13 mouse cellular contexts compared by ENCODE assay signal in genomic region chr16:30314236-30314635, GRCm38 (mm10). TPM values are rescaled to one million over a fixed set of nuclear protein-coding genes. Genes with fewer than 3 reads are reported as not detected.
DNase-seq lines count a peak whose midpoint lies in the region; ATAC-seq and TF ChIP-seq lines count a peak whose summit lies in the region.
"Had no signal": no experiment of that assay in that cellular context is flagged by ENCODE, and none has a peak within 500 bp of the region (broad histone marks: within the 10 kb centered on the region; RNA-seq: fewer than 3 reads in every experiment).

No protein-coding gene starts in this region.

- H3K27me3 ChIP-seq in hindbrain, embryonic 14.5 days (ENCODE audit: control insufficient read depth, insufficient read depth, low read length) = peaks cover 30% of the 10 kb centered on the region
- peaks cover 17% of the 10 kb centered on the region for H3K27me3 ChIP-seq in hindbrain, embryonic 16.5 days (replicated peaks; ENCODE audit: control insufficient read depth, insufficient read depth, low read length)
- peaks cover 18% of the 10 kb centered on the region for H3K27me3 ChIP-seq in midbrain, postnatal 0 days (ENCODE audit: insufficient read depth, low read length)
- peaks cover 30% of the 10 kb centered on the region for H3K27me3 ChIP-seq in midbrain, embryonic 10.5 days (ENCODE audit: low read depth, poor library complexity, severe bottlenecking)
- no peaks in the 10 kb centered on the region for H3K27me3 ChIP-seq in stomach, postnatal 0 days (ENCODE audit: control insufficient read depth, insufficient read depth, low read length)

- H3K4me2 ChIP-seq in hindbrain, embryonic 14.5 days (replicated peaks) = no peak overlapping the region
- H3K4me2 ChIP-seq in hindbrain, embryonic 16.5 days (ENCODE audit: low read length) = no peak overlapping the region
- no peak overlapping the region for H3K4me2 ChIP-seq in midbrain, postnatal 0 days (ENCODE audit: low read depth, low read length, poor library complexity, severe bottlenecking)
- no peak overlapping the region for H3K4me2 ChIP-seq in stomach, postnatal 0 days (replicated peaks; ENCODE audit: low read depth)
- H3K4me2 ChIP-seq: hindbrain, embryonic 12.5 days had no signal

- peaks cover 28% of the 10 kb centered on the region for H3K36me3 ChIP-seq in hindbrain, embryonic 14.5 days (replicated peaks; ENCODE audit: control insufficient read depth, insufficient read depth)
- no peaks in the 10 kb centered on the region for H3K36me3 ChIP-seq in hindbrain, embryonic 16.5 days (ENCODE audit: control insufficient read depth, insufficient read depth, low read length)
- H3K36me3 ChIP-seq in midbrain, postnatal 0 days (ENCODE audit: insufficient read depth, low read length) = no peaks in the 10 kb centered on the region
- H3K36me3 ChIP-seq in midbrain, embryonic 10.5 days = peaks cover 21% of the 10 kb centered on the region
- H3K36me3 ChIP-seq in stomach, postnatal 0 days (ENCODE audit: control insufficient read depth, insufficient read depth, low read length) = no peaks in the 10 kb centered on the region

- peaks cover 8% of the 10 kb centered on the region; the same call in 1 of the 2 replicates for H3K4me1 ChIP-seq in hindbrain, embryonic 14.5 days (replicated peaks; ENCODE audit: control insufficient read depth, insufficient read depth, low read length)
- H3K4me1 ChIP-seq in hindbrain, embryonic 16.5 days (ENCODE audit: control insufficient read depth, insufficient read depth, low read depth, low read length) = peaks cover 6% of the 10 kb centered on the region
- H3K4me1 ChIP-seq in midbrain, postnatal 0 days (ENCODE audit: insufficient read depth, low read length) = no peaks in the 10 kb centered on the region
- H3K4me1 ChIP-seq in midbrain, embryonic 10.5 days = peaks cover 11% of the 10 kb centered on the region
- H3K4me1 ChIP-seq in stomach, postnatal 0 days (replicated peaks; ENCODE audit: control insufficient read depth, insufficient read depth) = no peaks in the 10 kb centered on the region; the same call in 1 of the 2 replicates

- no peak for TF ChIP-seq EP300 in stomach, postnatal 0 days (optimal IDR thresholded peaks at IDR 0.05)

- ATAC-seq in hindbrain, embryonic 14.5 days (ENCODE audit: low FRiP score) = no peak
- no peak for ATAC-seq in hindbrain, embryonic 16.5 days
- ATAC-seq in midbrain, postnatal 0 days (ENCODE audit: low FRiP score) = no peak
- no peak for ATAC-seq in stomach, postnatal 0 days (ENCODE audit: low FRiP score, low TSS enrichment)
- ATAC-seq: midbrain, embryonic 16.5 days had no signal

- no peak overlapping the region for H3K27ac ChIP-seq in hindbrain, embryonic 14.5 days
- no peak overlapping the region for H3K27ac ChIP-seq in hindbrain, embryonic 16.5 days (ENCODE audit: low read depth, low read length)
- no peak overlapping the region for H3K27ac ChIP-seq in midbrain, postnatal 0 days (ENCODE audit: low read depth, low read length)
- H3K27ac ChIP-seq in midbrain, embryonic 10.5 days (replicated peaks) = no peak overlapping the region
- H3K27ac ChIP-seq in stomach, postnatal 0 days (replicated peaks) = no peak overlapping the region
- H3K27ac ChIP-seq: hindbrain, embryonic 12.5 days had no signal

- TF ChIP-seq CTCF in midbrain, postnatal 0 days (IDR thresholded peaks at IDR 0.05) = peak; percentile 81
- peak; percentile 26; the same call in 1 of the 2 replicates for TF ChIP-seq CTCF in brain, embryonic 14.5 days (IDR thresholded peaks at IDR 0.05; ENCODE audit: borderline replicate concordance, extremely low read depth, insufficient read depth, insufficient read length)
- peak; percentile 80 for TF ChIP-seq CTCF in stomach, postnatal 0 days (IDR thresholded peaks at IDR 0.05; ENCODE audit: low read depth)

- no peaks in the 10 kb centered on the region for H3K9me3 ChIP-seq in hindbrain, embryonic 14.5 days (ENCODE audit: control insufficient read depth, low read length)
- no peaks in the 10 kb centered on the region for H3K9me3 ChIP-seq in hindbrain, embryonic 16.5 days (ENCODE audit: control insufficient read depth, low read length)
- H3K9me3 ChIP-seq in midbrain, postnatal 0 days (ENCODE audit: low read length) = no peaks in the 10 kb centered on the region
- no peaks in the 10 kb centered on the region for H3K9me3 ChIP-seq in midbrain, embryonic 10.5 days (replicated peaks)
- no peaks in the 10 kb centered on the region for H3K9me3 ChIP-seq in stomach, postnatal 0 days (ENCODE audit: control insufficient read depth, low read length)
- H3K9me3 ChIP-seq: hindbrain, embryonic 12.5 days had no signal

- no peak overlapping the region for H3K9ac ChIP-seq in hindbrain, embryonic 14.5 days
- H3K9ac ChIP-seq in hindbrain, embryonic 16.5 days (ENCODE audit: low read depth, low read length) = no peak overlapping the region
- H3K9ac ChIP-seq in midbrain, postnatal 0 days (replicated peaks; ENCODE audit: low read length, poor library complexity, severe bottlenecking) = no peak overlapping the region
- no peak overlapping the region for H3K9ac ChIP-seq in stomach, postnatal 0 days (ENCODE audit: low read length)
- H3K9ac ChIP-seq: hindbrain, embryonic 12.5 days had no signal

- peak; percentile 74 for DNase-seq in hindbrain, embryonic 14.5 days (ENCODE audit: low spot score)
- peak; percentile 64 for DNase-seq in midbrain, postnatal 0 days (ENCODE audit: low spot score)
- DNase-seq in midbrain, embryonic 10.5 days (ENCODE audit: low spot score) = no peak
- DNase-seq in brain, embryonic 14.5 days (ENCODE audit: low read depth) = peak; percentile 83
- no peak for DNase-seq in stomach, postnatal 0 days (ENCODE audit: low spot score)
- no peak for DNase-seq in urinary bladder, postnatal 10 days (ENCODE audit: low spot score)
- DNase-seq in kidney, adult 8-10 months = no peak
- DNase-seq: left cerebral cortex, postnatal 4 days had no signal

- no peak for TF ChIP-seq POLR2A in brain, embryonic 14.5 days (IDR thresholded peaks at IDR 0.05; ENCODE audit: borderline replicate concordance, extremely low read depth, insufficient read depth, insufficient read length, poor library complexity, severe bottlenecking)

- no peak overlapping the region for H3K4me3 ChIP-seq in hindbrain, embryonic 14.5 days (replicated peaks; ENCODE audit: low read length)
- no peak overlapping the region for H3K4me3 ChIP-seq in hindbrain, embryonic 16.5 days (ENCODE audit: low read length)
- no peak overlapping the region for H3K4me3 ChIP-seq in midbrain, postnatal 0 days (ENCODE audit: low read depth, low read length)
- no peak overlapping the region for H3K4me3 ChIP-seq in midbrain, embryonic 10.5 days
- no peak overlapping the region for H3K4me3 ChIP-seq in stomach, postnatal 0 days (ENCODE audit: low read depth, low read length)
- H3K4me3 ChIP-seq: hindbrain, embryonic 12.5 days had no signal

RNA-seq across cellular contexts. Expression of gene Gp5, which starts 3.7 kb away (rescaled TPM):
- polyA plus RNA-seq in hindbrain, embryonic 14.5 days (2014; fragmentation: Nextera tagmentation; extraction: Ambion mirVana) = 0.64 and 0.68 TPM in 2 replicates
- polyA plus RNA-seq in hindbrain, embryonic 16.5 days (2015; fragmentation: Nextera tagmentation; extraction: Ambion mirVana) = 0.55 and 0.95 TPM in 2 replicates
- 2.1 and 2.6 TPM in 2 replicates for total RNA-seq in midbrain, postnatal 0 days (2014; rRNA removed)
- polyA plus RNA-seq in midbrain, postnatal 0 days (2015; fragmentation: Nextera tagmentation; extraction: Ambion mirVana) = 0.75 and 0.78 TPM in 2 replicates
- polyA plus RNA-seq in midbrain, embryonic 10.5 days (2016; fragmentation: Nextera tagmentation; extraction: Ambion mirVana) = 1.5 and 1.9 TPM in 2 replicates
- 0.57 and 0.96 TPM in 2 replicates for polyA plus RNA-seq in brain, embryonic 14.5 days (2012; rRNA removed)
- polyA plus RNA-seq in stomach, postnatal 0 days (2015; fragmentation: Nextera tagmentation; extraction: Ambion mirVana) = 0.11 and 0.39 TPM in 2 replicates
- total RNA-seq: gastrocnemius, adult 18-20 months had no signal

RNA-seq across cellular contexts. Expression of gene Lrrc15, which starts 31.2 kb away (rescaled TPM):
- 0.31 and 0.39 TPM in 2 replicates for polyA plus RNA-seq in hindbrain, embryonic 14.5 days (2014; fragmentation: Nextera tagmentation; extraction: Ambion mirVana)
- 0.32 and 0.40 TPM in 2 replicates for polyA plus RNA-seq in hindbrain, embryonic 16.5 days (2015; fragmentation: Nextera tagmentation; extraction: Ambion mirVana)
- 0.28 and 0.60 TPM in 2 replicates for total RNA-seq in midbrain, postnatal 0 days (2014; rRNA removed)
- 0.11 and 0.15 TPM in 2 replicates for polyA plus RNA-seq in midbrain, postnatal 0 days (2015; fragmentation: Nextera tagmentation; extraction: Ambion mirVana)
- 0.38 and 0.52 TPM in 2 replicates for polyA plus RNA-seq in midbrain, embryonic 10.5 days (2016; fragmentation: Nextera tagmentation; extraction: Ambion mirVana)
- polyA plus RNA-seq in brain, embryonic 14.5 days (2012; rRNA removed) = 0.15 and 0.41 TPM in 2 replicates
- polyA plus RNA-seq in stomach, postnatal 0 days (2015; fragmentation: Nextera tagmentation; extraction: Ambion mirVana) = 0.76 and 0.87 TPM in 2 replicates

RNA-seq across cellular contexts. Expression of gene Cpn2, which starts 46.9 kb away (rescaled TPM):
- not detected in 2 replicates for polyA plus RNA-seq in hindbrain, embryonic 14.5 days (2014; fragmentation: Nextera tagmentation; extraction: Ambion mirVana)
- polyA plus RNA-seq in hindbrain, embryonic 16.5 days (2015; fragmentation: Nextera tagmentation; extraction: Ambion mirVana) = not detected in 2 replicates
- total RNA-seq in midbrain, postnatal 0 days (2014; rRNA removed) = not detected in 2 replicates
- polyA plus RNA-seq in midbrain, postnatal 0 days (2015; fragmentation: Nextera tagmentation; extraction: Ambion mirVana) = not detected in 2 replicates
- not detected in 2 replicates for polyA plus RNA-seq in midbrain, embryonic 10.5 days (2016; fragmentation: Nextera tagmentation; extraction: Ambion mirVana)
- polyA plus RNA-seq in brain, embryonic 14.5 days (2012; rRNA removed) = not detected in 2 replicates
- 0.04 TPM in 1 of 2 replicates, not detected in the other for polyA plus RNA-seq in stomach, postnatal 0 days (2015; fragmentation: Nextera tagmentation; extraction: Ambion mirVana)
- total RNA-seq: left cerebral cortex, postnatal 4 days had no signal
- polyA plus RNA-seq: hindbrain, embryonic 12.5 days; midbrain, embryonic 16.5 days; urinary bladder, adult 2 months had no signal

Comparison
In these comparisons a context has a peak if more than half of its experiments do, and no peak if none do; other contexts are left out.
1. DNase-seq: peak in hindbrain, embryonic 14.5 days (single experiment), midbrain, postnatal 0 days (single experiment) and brain, embryonic 14.5 days (single experiment); none in midbrain, embryonic 10.5 days (single experiment), stomach, postnatal 0 days (single experiment), urinary bladder, postnatal 10 days (single experiment) and kidney, adult 8-10 months (0 of 2).
2. CTCF ChIP-seq: peak in every context shown above with its lines; median percentile 81 in midbrain, postnatal 0 days; 80 in stomach, postnatal 0 days; 26 in brain, embryonic 14.5 days.